Mouse (Mus musculus) megakaryocyte, adult 5-6 weeks (primary cell): ENCODE results near the gene Klf4. TPM values are rescaled to one million over a fixed set of nuclear protein-coding genes. Genes with fewer than 3 reads are reported as not detected.
A peak's percentile ranks its signal among the peaks of the same experiment; 100 is the strongest.

ENCODE experiments used
- ATAC-seq: 2 replicates; pipeline ENCODE4 v1.8.0; 2016; ENCODE audit warnings: mild to moderate bottlenecking, inconsistent platforms; ENCODE audit not compliant: poor library complexity, severe bottlenecking
- total RNA-seq, 2 experiments: library from RNA; stranded (forward) in 1 of 2; stranded (reverse) in 1 of 2; fragments of 153-499, 151-499 nt in 1 of 2; fragments of 221-1000, 200-1000 nt in 1 of 2; gene quantifications; 2 replicates each; pipeline versions ENCODE4 v1.2.3 to v1.2.4; 2015 to 2017

Klf4 gene
- total RNA-seq, 2 experiments from 2014 or later = 96.7 to 224 TPM

- ATAC-seq = no peak
These were observed 5.8 kb downstream of the Klf4 start for GRCm38 (mm10) chr4:55526247-55527115.

- ATAC-seq = no peak
These were observed 8.3 kb downstream of the Klf4 start for GRCm38 (mm10) chr4:55523921-55524320.

- no peak for ATAC-seq
These were observed 14.8 kb downstream of the Klf4 start for GRCm38 (mm10) chr4:55517438-55517837.

- ATAC-seq = no peak
These were observed 16.2 kb downstream of the Klf4 start for GRCm38 (mm10) chr4:55516048-55516447.

- ATAC-seq = peak; percentile 99
These were observed 17.5 kb downstream of the Klf4 start for GRCm38 (mm10) chr4:55514733-55515176.

GRCm38 (mm10) chr4:55513615-55514279, 18.5 kb downstream of the Klf4 start:
- ATAC-seq = no peak

GRCm38 (mm10) chr4:55511389-55511788, 20.9 kb downstream of the Klf4 start:
- no peak for ATAC-seq

- ATAC-seq = peak; percentile 83
These were observed 23.6 kb downstream of the Klf4 start for GRCm38 (mm10) chr4:55508712-55509111.

GRCm38 (mm10) chr4:55498621-55499020, 33.6 kb downstream of the Klf4 start:
- no peak for ATAC-seq

GRCm38 (mm10) chr4:55496416-55496815, 35.9 kb downstream of the Klf4 start:
- no peak for ATAC-seq

GRCm38 (mm10) chr4:55493261-55493660, 39.0 kb downstream of the Klf4 start:
- ATAC-seq = no peak

- ATAC-seq = peak; percentile 18; the same call in 1 of the 2 replicates
These were observed 42.9 kb downstream of the Klf4 start for GRCm38 (mm10) chr4:55489328-55489727.

- no peak for ATAC-seq
These were observed 43.7 kb downstream of the Klf4 start for GRCm38 (mm10) chr4:55488604-55489003.

- ATAC-seq = peak; percentile 74
These were observed 51.9 kb downstream of the Klf4 start for GRCm38 (mm10) chr4:55480322-55480767.

GRCm38 (mm10) chr4:55478333-55478732, 53.9 kb downstream of the Klf4 start:
- ATAC-seq = no peak

- no peak for ATAC-seq
These were observed 54.3 kb downstream of the Klf4 start for GRCm38 (mm10) chr4:55477933-55478332.

- no peak for ATAC-seq
These were observed 55.0 kb downstream of the Klf4 start for GRCm38 (mm10) chr4:55477210-55477759.
